Mouse (Mus musculus) spleen, adult 2 months (tissue): Measurements from ENCODE around the gene Opn1sw. TPM values are rescaled to one million over a fixed set of nuclear protein-coding genes. Genes with fewer than 3 reads are reported as not detected.

Experiments
- DNase-seq, 2 experiments: peaks; one replicate each; pipeline versions ENCODE4 v3.0.0 to v3.0.0-alpha.2; 2012 to 2021; ENCODE audit warnings: low spot score in 2 of 2, low read depth in 1 of 2
- H3K27ac ChIP-seq: fragments of 200-500 bp; 2 replicates; pipeline ENCODE4 v1.5.1; 2012; ENCODE audit warnings: low read length, inconsistent platforms; ENCODE audit not compliant: insufficient read depth
- H3K27me3 ChIP-seq: fragments of 200-500 bp; 2 replicates; pipeline ENCODE4 v1.6.1; 2012; ENCODE audit warnings: mild to moderate bottlenecking, moderate library complexity, low read length, inconsistent platforms; ENCODE audit not compliant: control insufficient read depth, insufficient read depth
- H3K36me3 ChIP-seq: fragments of 200-500 bp; 2 replicates; pipeline ENCODE4 v1.6.1; 2012; ENCODE audit warnings: mild to moderate bottlenecking, low read length, inconsistent platforms; ENCODE audit not compliant: control insufficient read depth, insufficient read depth
- H3K4me1 ChIP-seq: fragments of 200-500 bp; 2 replicates; pipeline ENCODE4 v1.6.1; 2011; ENCODE audit warnings: inconsistent platforms; ENCODE audit not compliant: control insufficient read depth, insufficient read depth, insufficient read length
- H3K4me3 ChIP-seq: fragments of 200-500 bp; 2 replicates; pipeline ENCODE4 v1.5.1; 2011; ENCODE audit warnings: mild to moderate bottlenecking, inconsistent platforms; ENCODE audit not compliant: insufficient read depth, insufficient read length; ENCODE audit errors: extremely low read depth
- CTCF ChIP-seq: fragments of 200-500 bp; IDR thresholded peaks from 2 replicates; pipeline ENCODE4 v1.5.1; 2011; ENCODE audit warnings: mild to moderate bottlenecking, inconsistent platforms; ENCODE audit not compliant: insufficient read depth, insufficient read length, insufficient replicate concordance; ENCODE audit errors: extremely low read depth
- POLR2A ChIP-seq: fragments of 200-500 bp; IDR thresholded peaks from 2 replicates; pipeline ENCODE4 v1.6.1; 2011; ENCODE audit warnings: low read depth, low read length, inconsistent platforms
- WGBS: fragments of 180-500 bp; shearing (Covaris S2); methylation state at CpG from one replicate; pipeline ENCODE4 v1.1.7; 2018; 5-methylcytosine and 5-hydroxymethylcytosine counted together
- polyA plus RNA-seq: library from polyadenylated mRNA; depleted of rRNA; stranded (reverse); fragments of >200 nt; gene quantifications from 2 replicates; pipeline ENCODE4 v1.2.3, GENCODE M21; 2012

Opn1sw gene
- polyA plus RNA-seq, 1 experiment = not detected

GRCm38 (mm10) chr6:29388606-29389080 lies 375 bp upstream of the Opn1sw start:
- TF ChIP-seq CTCF (no peak), POLR2A (no peak)
- Histone ChIP-seq H3K27me3 (peaks cover 1% of the 10 kb centered on the region; the same call in 1 of the 2 replicates), H3K4me3 (no peak overlapping the region), H3K27ac (no peak overlapping the region), H3K4me1 (no peaks in the 10 kb centered on the region), H3K36me3 (no peaks in the 10 kb centered on the region)
- DNase-seq = no peak
- 12% methylated on average over 11 of the region's 11 CpGs for whole genome bisulfite sequencing

- WGBS = 83% methylated on average over 2 of the region's 2 CpGs
Measured at GRCm38 (mm10) chr6:29382442-29382841, 5.8 kb downstream of the Opn1sw start.

DNA sequence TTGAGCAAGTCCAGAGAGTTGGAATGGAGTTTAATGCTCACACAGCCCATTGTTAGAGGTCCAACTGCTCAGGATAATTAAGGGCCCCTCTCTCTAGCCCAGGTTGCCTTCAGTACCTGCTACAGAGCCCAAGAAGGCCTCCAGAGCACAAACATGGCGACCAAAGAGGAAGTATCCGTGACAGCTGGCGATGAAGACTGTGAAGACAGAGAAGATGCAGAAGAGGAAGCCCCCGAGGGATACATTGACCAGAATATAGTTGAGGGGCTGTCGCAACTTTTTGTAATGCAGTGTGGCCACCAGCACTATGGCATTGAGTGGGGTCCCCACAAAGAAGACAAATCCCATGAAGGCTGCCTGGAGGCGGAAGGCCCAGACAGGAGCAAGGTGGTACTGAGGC lies 8.3 kb downstream of the Opn1sw start:
- Histone ChIP-seq H3K36me3 (peaks cover 7% of the 10 kb centered on the region), H3K4me1 (no peaks in the 10 kb centered on the region), H3K4me3 (no peak overlapping the region), H3K27ac (no peak overlapping the region), H3K27me3 (no peaks in the 10 kb centered on the region)
- DNase-seq = no peak
- TF ChIP-seq POLR2A (no peak), CTCF (no peak)
- WGBS = 60% methylated on average over 6 of the region's 6 CpGs

More at GRCm38 (mm10) chr6:29382442-29382841, 5.8 kb downstream of the Opn1sw start:
- Histone ChIP-seq H3K27me3 (no peaks in the 10 kb centered on the region), H3K36me3 (no peaks in the 10 kb centered on the region), H3K4me3 (no peak overlapping the region), H3K4me1 (no peaks in the 10 kb centered on the region), H3K27ac (no peak overlapping the region)
- TF ChIP-seq POLR2A = no peak
- no peak for TF ChIP-seq CTCF
- DNase-seq = no peak

- Histone ChIP-seq H3K4me1 (no peaks in the 10 kb centered on the region), H3K36me3 (peaks cover 9% of the 10 kb centered on the region), H3K27me3 (no peaks in the 10 kb centered on the region), H3K4me3 (no peak overlapping the region), H3K27ac (no peak overlapping the region)
- TF ChIP-seq CTCF (no peak), POLR2A (no peak)
- WGBS = 91% methylated on average over 10 of the region's 10 CpGs
- DNase-seq = no peak
Measured at GRCm38 (mm10) chr6:29378678-29379077, 9.6 kb downstream of the Opn1sw start.

DNA sequence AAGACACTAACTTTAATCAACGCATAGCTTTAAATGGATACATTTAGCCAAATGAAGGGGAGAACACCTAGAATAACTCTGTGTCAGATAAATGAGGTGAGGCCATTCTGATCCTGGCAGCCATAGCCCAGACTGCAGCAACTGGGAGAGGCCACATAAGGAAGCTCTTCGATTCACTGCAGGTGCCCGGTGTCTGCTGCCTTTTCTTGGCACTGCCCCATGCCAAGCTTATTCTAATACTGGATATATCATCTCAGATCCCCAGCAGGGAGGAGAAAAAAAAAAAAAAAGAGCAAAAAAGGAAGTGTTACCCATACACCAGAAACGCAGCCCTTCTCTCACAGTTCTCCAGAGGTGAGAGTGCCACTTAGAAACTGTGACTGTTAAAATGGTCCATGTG lies 10.9 kb downstream of the Opn1sw start:
- TF ChIP-seq CTCF = no peak
- TF ChIP-seq POLR2A = no peak
- Histone ChIP-seq H3K36me3 (peaks cover 16% of the 10 kb centered on the region), H3K27me3 (no peaks in the 10 kb centered on the region), H3K4me3 (no peak overlapping the region), H3K27ac (no peak overlapping the region), H3K4me1 (no peaks in the 10 kb centered on the region)
- no peak for DNase-seq
- WGBS = 70% methylated on average over 4 of the region's 4 CpGs

DNA sequence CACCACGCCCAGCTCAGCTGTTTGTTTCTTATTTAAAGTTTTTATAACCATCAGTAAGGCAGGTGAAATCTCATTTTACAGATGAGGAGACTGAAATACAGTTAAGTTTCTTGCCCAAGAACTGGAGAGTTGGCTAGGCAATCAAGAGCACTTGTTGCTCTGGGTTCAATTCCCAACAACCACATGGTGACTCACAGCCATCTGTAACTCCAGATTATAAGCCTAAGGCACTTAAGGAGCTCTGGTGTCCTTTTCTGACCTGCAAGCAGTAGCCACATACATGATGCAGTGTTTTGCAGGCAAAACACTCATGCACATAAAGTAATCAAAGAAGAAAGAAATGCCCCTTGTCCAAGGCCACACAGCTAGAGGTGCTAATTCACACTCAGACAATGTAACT lies 23.0 kb downstream of the Opn1sw start:
- 86% methylated on average over 1 of the region's 1 CpGs for WGBS
- Histone ChIP-seq H3K27me3 (no peaks in the 10 kb centered on the region), H3K4me3 (no peak overlapping the region), H3K27ac (no peak overlapping the region), H3K4me1 (no peaks in the 10 kb centered on the region), H3K36me3 (peaks cover 20% of the 10 kb centered on the region)
- no peak for DNase-seq
- TF ChIP-seq CTCF = no peak
- no peak for TF ChIP-seq POLR2A

GRCm38 (mm10) chr6:29363129-29363515 lies 25.1 kb downstream of the Opn1sw start:
- no peak for DNase-seq
- no peak overlapping the region for H3K27ac ChIP-seq
- H3K36me3 ChIP-seq = peaks cover 21% of the 10 kb centered on the region
- no peak overlapping the region for H3K4me3 ChIP-seq
- H3K27me3 ChIP-seq = no peaks in the 10 kb centered on the region
- TF ChIP-seq POLR2A = no peak
- TF ChIP-seq CTCF = no peak
- H3K4me1 ChIP-seq = no peaks in the 10 kb centered on the region
- 95% methylated on average over 3 of the region's 3 CpGs for WGBS
